Mouse (Mus musculus) mouse embryonic stem cell (cell line): ENCODE measurements at regions not wholly inside any gene's neighbourhood (a gene's known extent, or its start where the extent isn't known, plus 50 kb on each side); places are given as distances from the start of the nearest gene placed in this dataset.
"Not testable (repeated sequence)": the region's sequence is repeated elsewhere in the genome, so short reads cannot be mapped to it uniquely, and the experiment has no call there.

Experiments used
- in situ Hi-C, 2 experiments: fragments of 300-500 bp; cut with MboI; formaldehyde crosslinking; loops; 1 replicate in 1 of 2; 3 replicates in 1 of 2; pipeline ENCODE4 v1.14.3; 2019 to 2020; ENCODE audit warnings: low sequenced_read_pairs in 2 of 2, low pct_unique_long_range_greater_than_20kb in 1 of 2, mixed read lengths in 1 of 2; ENCODE audit not compliant: unreplicated experiment in 1 of 2

DNA sequence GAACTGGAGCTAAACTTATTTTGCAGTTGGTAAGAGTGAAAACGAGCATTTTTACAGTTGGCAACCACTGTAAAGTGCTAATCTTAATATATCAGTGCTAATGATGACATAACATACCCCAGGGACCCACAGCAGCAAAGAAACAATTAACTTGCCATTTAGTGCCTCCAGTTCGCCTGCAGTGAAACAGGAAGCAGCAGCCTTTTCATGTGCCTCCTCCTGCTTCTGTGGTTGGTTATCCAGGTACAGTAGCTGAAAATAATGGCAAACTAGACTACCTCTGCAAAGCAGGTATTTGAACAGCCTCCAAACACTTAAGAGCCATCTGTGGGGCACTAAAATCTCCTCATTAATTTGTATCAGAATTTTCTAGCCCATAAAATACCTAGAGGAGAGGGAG is 584.8 kb upstream of the Pfkp start:
- in situ Hi-C loops: no loop called here

DNA sequence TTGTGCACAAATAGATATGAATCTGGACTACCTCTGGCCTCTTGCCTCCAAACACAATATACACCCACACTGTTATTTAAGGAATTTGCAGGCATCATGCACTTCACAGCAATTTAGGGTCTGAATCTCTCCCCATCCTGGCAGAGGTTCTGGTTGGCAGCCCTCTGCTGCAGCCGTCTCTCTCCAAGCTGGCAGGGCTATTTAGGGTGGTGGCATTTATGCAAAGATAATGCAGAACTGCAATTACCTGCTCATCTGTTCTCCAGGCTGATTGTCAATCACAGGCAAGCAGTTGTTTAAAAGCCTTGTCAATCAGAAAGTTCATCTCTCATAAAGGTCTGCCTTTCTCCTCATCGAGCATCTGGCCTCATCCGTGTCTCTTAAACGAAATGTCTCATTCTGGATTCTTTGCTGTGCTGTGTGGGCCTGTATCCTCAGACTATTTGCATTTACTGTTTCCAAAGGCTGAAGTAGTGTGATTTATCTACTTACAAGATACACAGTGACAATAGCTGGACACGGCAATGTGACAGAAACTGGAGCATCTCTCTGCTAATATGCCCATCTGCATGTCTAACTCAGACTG is 558.1 kb upstream of the Pfkp start:
- in situ Hi-C loops: no loop called here

DNA sequence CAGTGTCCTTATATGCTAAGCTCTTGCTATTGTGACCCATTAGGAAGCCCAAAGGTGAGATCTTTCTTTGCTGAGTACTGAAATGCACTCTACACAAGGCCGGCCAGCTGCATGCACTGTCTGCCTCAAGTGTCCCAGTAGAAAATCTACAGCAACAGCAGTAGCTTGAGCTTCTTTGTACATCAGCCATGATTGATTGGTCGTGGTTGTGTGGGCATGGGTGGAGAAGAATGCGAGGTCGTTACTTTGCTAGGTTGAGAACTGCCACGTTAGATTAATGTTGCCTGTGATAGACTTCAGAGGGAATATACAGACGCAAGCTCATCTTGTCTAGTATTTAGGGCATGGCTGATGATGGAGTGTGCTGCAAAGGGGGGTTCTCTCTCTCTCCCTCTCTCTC is 547.4 kb upstream of the Pfkp start:
- in situ Hi-C loops: no loop called here

DNA sequence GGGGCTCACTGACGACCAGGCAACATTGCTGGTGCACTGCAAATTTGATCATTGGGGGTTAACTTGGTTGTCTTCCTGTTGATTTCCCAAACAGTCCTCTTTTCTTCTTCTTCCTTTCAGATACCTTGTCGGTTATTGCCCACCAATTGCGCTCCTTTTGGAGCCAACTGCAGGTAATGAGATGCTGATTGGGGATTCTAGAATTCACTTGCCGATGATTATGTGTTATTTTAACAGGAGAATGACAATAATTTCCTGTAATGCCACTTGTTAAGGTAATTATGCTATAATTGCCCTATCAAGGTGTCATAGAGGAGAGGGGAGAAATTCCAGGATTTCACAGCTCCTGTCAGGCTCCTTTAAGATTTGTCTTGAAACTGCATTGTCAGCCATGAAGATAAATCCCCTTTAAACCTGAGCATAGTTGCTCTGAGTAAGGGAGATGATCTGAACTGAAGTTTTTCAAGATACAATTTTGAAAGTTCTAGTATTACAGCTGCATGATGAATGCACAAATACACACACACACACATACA is 533.7 kb upstream of the Pfkp start:
- in situ Hi-C loops: no loop called here

DNA sequence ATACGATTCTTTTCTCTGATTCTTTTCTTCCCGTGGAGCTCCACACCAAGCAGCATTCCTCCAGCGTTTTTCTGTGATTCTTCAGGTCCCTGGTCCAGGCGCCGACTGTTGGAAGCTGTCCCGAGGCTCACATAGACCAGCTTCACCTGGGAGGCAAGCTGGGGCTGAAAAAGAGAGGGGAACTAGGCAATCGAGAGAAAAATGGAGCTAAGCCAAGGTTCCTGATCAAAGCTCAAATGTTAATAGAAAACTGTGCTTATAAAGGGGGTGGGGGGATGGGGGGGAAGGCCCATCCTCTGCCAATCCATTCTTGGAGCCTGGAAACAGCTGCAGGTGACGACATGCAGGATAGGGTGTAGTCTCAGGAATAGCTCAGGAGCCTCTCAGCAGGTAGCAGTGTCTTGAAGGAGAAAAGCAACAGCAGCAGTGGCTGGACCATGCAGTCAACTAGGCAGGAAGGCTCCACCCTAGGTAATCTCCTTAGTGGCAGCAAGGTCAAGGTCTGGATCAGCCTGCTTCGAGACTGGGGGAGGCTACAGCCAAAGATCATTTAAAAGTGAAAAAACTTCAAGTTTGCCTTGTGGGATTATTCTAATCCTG is 527.1 kb upstream of the Pfkp start:
- in situ Hi-C loops: no loop called here

DNA sequence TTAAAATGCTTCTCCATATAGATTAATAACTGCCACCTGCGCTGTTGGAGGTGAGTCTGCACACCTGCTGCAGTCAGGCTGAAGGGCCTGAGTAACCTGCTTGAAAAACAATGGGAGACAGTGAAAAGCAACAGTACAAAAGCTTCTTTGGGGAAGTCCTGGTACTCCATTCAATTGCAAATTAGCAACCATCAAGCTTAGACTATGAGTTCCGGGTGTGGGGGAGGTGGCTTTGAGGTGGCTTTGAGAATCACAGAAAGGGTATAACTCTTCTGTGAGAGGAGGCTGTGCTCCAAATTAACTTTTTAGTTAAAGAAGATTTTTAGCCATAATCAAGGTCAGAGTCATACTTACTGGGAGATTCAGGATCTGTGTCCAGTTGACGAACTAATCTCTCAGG is 521.5 kb upstream of the Pfkp start:
- in situ Hi-C loops: not testable (repeated sequence)

DNA sequence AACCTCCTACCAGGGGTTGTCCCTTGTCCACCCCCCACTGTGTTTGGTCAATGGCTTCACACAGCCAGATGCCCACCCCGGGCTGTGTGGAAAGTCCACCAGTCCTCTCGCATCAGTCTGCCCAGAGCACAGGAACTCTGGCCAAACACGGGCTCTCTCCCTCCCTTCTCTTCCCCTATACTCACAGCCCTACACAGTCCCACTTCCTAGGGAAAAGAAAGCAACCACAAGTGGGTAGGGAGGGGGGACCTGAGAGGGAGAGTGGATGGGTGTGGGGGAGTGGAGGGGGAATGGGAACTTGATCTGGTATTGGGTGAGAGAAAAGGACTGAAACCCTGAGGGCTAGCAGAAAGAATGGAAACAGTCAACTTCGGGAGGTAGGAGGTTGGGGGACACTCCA is 497.8 kb upstream of the Pfkp start:
- in situ Hi-C loops: no loop called here

DNA sequence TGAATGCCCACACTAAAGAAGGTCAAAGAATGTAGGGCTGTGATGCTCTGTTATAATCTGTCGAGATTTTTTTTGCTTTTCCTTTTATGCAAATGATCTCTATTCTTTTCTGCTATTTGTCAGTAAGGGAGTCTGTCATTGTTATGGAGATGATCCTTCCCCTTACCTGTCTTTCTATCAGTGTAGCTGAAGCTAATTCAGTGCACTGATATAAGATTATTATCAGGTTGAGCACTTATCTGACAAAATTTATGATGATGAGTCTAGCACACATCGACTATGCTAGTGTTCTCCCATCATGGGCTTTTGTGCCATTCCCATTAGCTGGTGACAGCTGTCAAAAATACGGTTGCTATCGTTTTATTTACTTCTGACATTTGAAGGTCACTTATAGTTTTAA is 462.0 kb upstream of the Pfkp start:
- in situ Hi-C loops: loop anchor here in 1 of 2 experiments (10.0 kb wide), 1 partner anchor 276 kb away; no protein-coding TSS in a partner anchor

DNA sequence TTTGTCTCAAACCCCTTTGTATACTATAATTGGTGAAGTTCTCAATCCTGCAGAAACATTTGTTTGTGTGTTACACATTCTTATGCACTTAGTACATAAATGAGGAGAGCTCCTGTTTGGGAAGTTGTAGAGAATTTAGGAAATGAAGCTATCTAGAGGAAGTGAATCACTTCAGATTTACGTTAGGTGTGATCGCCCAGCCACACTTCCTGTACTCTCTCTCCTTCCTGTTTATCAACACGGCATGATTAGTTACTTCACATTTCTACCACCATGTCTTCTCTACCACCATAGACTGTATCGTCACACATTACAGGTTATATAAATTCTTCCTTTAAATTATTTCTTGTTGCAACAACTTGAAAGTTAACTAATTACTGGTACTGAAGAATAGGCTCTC is 454.7 kb upstream of the Pfkp start:
- in situ Hi-C loops: no loop called here

DNA sequence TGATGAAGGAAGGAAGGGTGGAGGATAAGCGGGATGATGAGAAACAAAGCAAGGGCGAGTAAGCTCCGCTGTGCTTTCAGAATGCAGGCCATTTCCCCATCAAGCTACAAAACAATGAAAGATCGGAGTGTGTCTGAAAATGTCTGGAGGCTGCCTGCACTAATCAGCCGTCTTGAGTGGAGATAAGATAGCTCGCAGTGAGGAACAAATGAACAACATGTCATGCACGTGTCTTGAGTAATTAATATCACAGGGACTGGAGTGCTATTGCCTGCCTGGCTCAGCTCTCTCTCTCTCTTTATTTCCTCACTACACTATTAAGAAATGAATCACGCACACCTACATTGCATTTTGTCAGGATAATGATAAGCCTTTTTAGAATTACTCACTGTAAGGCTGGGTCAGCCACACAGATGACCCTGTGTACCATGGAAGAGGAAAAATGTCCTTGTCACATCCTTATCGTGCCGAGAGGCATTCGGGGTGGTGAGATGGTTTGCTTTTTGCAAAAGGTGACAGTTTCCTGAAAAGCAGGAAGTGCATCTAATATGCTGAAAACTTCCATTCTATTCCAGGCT is 444.6 kb upstream of the Pfkp start:
- in situ Hi-C loops: no loop called here

DNA sequence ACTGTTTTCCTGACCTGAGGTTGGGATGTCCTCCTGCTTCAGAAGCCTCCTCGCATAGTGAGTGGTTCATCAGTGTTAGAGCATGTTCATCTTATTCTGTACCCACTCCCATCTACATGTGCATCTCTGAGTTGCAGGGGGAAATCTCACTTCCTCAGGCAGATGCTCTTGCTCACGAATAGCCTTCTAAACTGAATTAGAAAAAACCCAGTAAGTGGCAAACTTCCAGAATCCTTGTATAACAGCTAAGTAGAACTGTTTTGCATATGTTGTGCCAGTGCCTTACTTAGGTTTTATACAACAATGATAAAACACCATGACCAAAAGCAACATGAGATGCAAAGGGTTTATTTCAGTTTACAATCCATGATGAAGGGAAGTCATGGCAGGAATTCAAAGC is 442.3 kb upstream of the Pfkp start:
- in situ Hi-C loops: no loop called here

DNA sequence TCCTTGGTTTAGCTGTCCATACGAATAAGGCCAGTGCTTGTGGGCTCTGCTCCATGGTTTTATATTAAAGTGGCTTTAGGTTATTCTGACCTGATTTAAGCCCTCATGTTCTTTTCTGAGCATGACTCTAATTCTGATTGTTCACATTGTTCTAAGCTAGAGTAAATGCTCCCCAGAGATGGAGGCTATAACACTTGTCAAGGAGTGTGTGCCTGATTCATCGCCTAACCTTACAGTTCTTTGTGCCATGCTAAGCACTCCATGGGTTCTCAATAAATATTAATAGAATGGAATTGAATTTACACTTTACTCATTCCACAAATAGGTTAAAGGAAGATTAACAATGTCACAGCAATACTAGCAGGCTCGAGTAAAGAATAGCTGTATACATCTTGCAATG is 417.6 kb upstream of the Pfkp start:
- in situ Hi-C loops: no loop called here

DNA sequence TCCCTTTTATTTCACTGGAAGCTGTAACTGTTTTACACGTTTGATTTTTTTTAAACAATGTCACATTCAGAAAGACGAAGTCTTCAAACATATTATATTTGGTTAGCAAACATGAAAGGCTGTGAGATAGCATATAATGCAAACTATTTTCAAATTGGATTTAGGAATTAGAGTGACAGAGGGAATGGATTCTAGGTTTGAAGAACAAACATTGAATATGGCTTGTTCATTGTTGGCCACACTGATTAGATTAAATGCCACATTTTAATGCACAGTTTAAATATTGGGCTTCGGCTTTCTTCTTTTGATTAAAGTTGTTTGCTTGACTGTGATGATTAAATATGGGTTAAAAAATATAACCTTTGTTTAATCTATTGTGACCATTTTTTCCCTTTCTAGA is 415.1 kb upstream of the Pfkp start:
- in situ Hi-C loops: no loop called here

DNA sequence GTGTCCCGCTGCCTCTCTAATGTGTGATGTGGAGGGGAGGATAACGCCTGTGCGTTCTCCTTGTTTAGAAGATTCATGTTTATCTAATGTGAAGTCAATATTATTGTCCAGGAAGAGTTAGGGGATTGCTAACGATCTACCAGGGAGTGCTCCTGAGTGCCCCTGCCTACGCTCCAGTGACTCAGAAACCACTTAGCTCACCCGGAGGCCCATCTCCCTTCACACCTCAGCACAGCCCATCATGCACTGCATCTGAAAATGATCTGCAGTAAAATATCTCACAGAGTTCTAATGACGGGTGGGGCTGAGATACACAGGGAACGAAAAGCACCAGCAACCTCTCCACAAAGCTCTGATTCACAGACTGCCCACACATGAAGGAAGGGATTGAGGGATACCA is 409.0 kb upstream of the Pfkp start:
- in situ Hi-C loops: no loop called here
